Mouse (Mus musculus) kidney, adult 2 months (tissue): ENCODE measurements around the gene Krtcap2. TPM values are rescaled to one million over a fixed set of nuclear protein-coding genes. Genes with fewer than 3 reads are reported as not detected.
A peak's percentile ranks its signal among the peaks of the same experiment; 100 is the strongest.

Experiments used
- DNase-seq: peaks from one replicate; pipeline ENCODE4 v3.0.0; 2021
- H3K27ac ChIP-seq: fragments of 200-500 bp; 2 replicates; pipeline ENCODE4 v1.5.1; 2012; ENCODE audit warnings: low read depth, low read length, control low read depth, inconsistent platforms; ENCODE audit not compliant: insufficient read depth
- H3K27me3 ChIP-seq: fragments of 200-500 bp; replicated peaks from 2 replicates; pipeline ENCODE4 v1.6.1; 2012; ENCODE audit warnings: mild to moderate bottlenecking, moderate library complexity, low read length, inconsistent platforms; ENCODE audit not compliant: control insufficient read depth, insufficient read depth
- H3K36me3 ChIP-seq: fragments of 200-500 bp; 2 replicates; pipeline ENCODE4 v1.6.1; 2012; ENCODE audit warnings: mild to moderate bottlenecking, moderate library complexity, low read length, inconsistent platforms; ENCODE audit not compliant: control insufficient read depth, insufficient read depth
- H3K4me1 ChIP-seq: fragments of 200-500 bp; 2 replicates; pipeline ENCODE4 v1.6.1; 2011; ENCODE audit warnings: low read length; ENCODE audit not compliant: control insufficient read depth, insufficient read depth
- H3K4me3 ChIP-seq: fragments of 200-500 bp; 2 replicates; pipeline ENCODE4 v1.5.1; 2011; ENCODE audit warnings: mild to moderate bottlenecking, low read depth, low read length, control low read depth; ENCODE audit not compliant: insufficient read depth
- CTCF ChIP-seq: fragments of 200-500 bp; conservative IDR thresholded peaks from 2 replicates; pipeline ENCODE4 v1.5.1; 2011; ENCODE audit warnings: low read depth, mild to moderate bottlenecking, control low read depth, low read length, moderate library complexity, mixed read lengths; ENCODE audit not compliant: insufficient read depth, insufficient read length
- POLR2A ChIP-seq: fragments of 200-500 bp; IDR thresholded peaks from one replicate; pipeline ENCODE4 v1.6.1; 2011; ENCODE audit warnings: low read depth, low read length, control low read depth
- WGBS: fragments of 180-500 bp; shearing (Covaris S2); methylation state at CpG from one replicate; pipeline ENCODE4 v1.1.7; 2018; 5-methylcytosine and 5-hydroxymethylcytosine counted together
- polyA plus RNA-seq: library from polyadenylated mRNA; depleted of rRNA; stranded (reverse); fragments of >200 nt; gene quantifications from 2 replicates; pipeline ENCODE4 v1.2.3, GENCODE M21; 2012

Gene Krtcap2
- polyA plus RNA-seq, 1 experiment: 142 TPM

DNA sequence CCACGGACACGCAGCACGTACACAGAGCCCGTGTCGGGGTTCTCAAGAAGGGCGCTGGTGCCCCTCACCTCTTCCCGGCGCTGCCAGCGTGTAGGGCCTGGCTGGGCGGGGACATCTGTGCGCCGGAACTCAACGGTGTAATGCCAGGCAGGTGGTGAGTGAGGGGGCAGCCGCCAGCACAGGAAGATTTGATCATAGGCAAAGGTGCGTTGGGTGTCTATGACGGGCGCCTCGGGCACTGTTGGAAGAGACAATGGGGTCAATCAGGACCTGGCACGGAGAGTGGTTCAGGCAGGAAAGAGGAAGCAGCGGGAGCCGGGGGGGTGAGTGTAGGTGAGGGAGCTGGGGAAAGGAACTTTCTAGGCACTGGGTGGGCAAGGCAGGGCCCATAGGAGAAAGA is 8.1 kb upstream of the Krtcap2 start:
- no peak for DNase-seq
- TF ChIP-seq POLR2A: no peak
- no peak for TF ChIP-seq CTCF
- Histone ChIP-seq H3K4me1 (no peaks in the 10 kb centered on the region; the same call in 1 of the 2 replicates), H3K36me3 (no peaks in the 10 kb centered on the region), H3K27me3 (no peaks in the 10 kb centered on the region), H3K27ac (no peak overlapping the region), H3K4me3 (no peak overlapping the region)
- 82% methylated on average over 21 of the region's 21 CpGs for WGBS

DNA sequence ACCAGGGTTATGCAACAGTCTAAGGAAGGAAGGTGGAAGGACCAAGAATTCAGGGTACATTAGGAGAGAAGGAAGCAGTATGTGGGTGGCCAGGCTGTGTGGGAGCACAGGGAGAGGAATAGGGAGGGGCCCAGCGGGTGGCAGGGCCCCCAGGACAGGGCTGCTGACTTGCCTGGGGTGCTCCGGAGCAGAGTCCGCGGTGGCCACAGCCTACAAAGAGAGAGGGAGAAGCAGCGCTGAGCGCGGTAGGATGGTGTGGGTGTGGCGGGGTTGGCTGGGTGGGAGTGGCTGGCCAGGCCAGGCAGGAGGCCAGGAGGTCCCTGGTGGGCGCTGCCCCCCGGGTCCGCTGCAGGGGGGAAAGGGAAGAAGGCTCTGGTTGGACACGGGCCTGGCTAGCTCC is 7.3 kb upstream of the Krtcap2 start:
- Histone ChIP-seq H3K4me3 (no peak overlapping the region), H3K36me3 (no peaks in the 10 kb centered on the region), H3K27ac (no peak overlapping the region), H3K4me1 (peaks cover 6% of the 10 kb centered on the region), H3K27me3 (no peaks in the 10 kb centered on the region)
- TF ChIP-seq POLR2A: no peak
- no peak for TF ChIP-seq CTCF
- WGBS: 44% methylated on average over 12 of the region's 12 CpGs
- peak; percentile 35 for DNase-seq

DNA sequence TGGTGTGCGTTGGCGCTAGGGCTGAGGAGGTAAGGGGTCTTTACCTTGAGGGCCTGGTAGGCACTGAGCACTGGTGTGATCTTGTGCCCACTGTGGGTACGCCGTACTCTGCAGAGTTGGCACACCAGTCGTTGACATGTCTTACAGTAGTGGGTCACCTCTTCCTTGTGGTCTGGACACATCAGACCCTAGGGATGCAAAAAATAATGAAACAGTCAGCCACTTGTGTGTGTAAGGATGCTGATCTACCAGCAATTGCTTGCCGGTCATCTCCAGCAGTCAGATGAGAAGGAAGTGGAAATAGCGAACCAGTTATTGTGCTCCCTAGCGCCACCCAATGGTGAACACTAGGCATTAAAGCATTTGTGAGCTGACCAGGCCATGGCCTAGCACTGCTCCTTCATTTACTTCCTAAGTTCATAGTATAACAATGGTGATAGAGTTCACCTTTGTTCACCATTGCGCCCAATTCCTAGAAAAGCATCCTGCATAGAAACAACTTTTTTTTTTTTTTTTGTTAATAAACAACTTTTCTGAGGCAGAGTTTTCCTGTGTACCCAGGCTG is 3.4 kb upstream of the Krtcap2 start:
- Histone ChIP-seq H3K4me1 (peaks cover 18% of the 10 kb centered on the region), H3K4me3 (no peak overlapping the region), H3K36me3 (no peaks in the 10 kb centered on the region), H3K27me3 (no peaks in the 10 kb centered on the region), H3K27ac (no peak overlapping the region)
- WGBS: 60% methylated on average over 9 of the region's 9 CpGs
- TF ChIP-seq CTCF (peak; percentile 88), POLR2A (no peak)
- peak; percentile 87 for DNase-seq

DNA sequence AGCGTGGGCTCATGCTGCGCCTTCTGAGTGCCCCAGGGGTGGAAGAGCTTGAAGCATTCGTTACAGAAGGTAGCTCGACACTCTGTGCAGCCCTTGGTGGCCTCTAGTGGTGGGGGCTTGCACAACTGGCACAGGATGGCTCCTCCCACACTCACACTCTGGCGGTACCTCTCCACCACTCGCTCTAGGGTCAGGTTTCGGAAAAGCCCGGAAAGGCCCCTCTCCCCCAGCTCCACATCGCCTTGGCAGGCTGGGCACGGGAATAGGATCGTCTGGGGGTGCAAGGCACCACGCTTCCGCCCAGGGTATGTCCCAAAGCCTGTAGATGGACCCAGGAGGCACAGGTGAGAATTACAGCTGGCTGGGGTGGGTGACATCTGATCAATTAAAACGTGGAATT is 2.2 kb upstream of the Krtcap2 start:
- 33% methylated on average over 14 of the region's 14 CpGs for WGBS
- no peaks in the 10 kb centered on the region for H3K36me3 ChIP-seq
- TF ChIP-seq CTCF: no peak; the same call in 1 of the 2 replicates
- no peak for TF ChIP-seq POLR2A
- H3K4me1 ChIP-seq: peaks cover 18% of the 10 kb centered on the region
- H3K27ac ChIP-seq: no peak overlapping the region
- H3K4me3 ChIP-seq: no peak overlapping the region
- no peaks in the 10 kb centered on the region for H3K27me3 ChIP-seq
- DNase-seq: peak; percentile 68

DNA sequence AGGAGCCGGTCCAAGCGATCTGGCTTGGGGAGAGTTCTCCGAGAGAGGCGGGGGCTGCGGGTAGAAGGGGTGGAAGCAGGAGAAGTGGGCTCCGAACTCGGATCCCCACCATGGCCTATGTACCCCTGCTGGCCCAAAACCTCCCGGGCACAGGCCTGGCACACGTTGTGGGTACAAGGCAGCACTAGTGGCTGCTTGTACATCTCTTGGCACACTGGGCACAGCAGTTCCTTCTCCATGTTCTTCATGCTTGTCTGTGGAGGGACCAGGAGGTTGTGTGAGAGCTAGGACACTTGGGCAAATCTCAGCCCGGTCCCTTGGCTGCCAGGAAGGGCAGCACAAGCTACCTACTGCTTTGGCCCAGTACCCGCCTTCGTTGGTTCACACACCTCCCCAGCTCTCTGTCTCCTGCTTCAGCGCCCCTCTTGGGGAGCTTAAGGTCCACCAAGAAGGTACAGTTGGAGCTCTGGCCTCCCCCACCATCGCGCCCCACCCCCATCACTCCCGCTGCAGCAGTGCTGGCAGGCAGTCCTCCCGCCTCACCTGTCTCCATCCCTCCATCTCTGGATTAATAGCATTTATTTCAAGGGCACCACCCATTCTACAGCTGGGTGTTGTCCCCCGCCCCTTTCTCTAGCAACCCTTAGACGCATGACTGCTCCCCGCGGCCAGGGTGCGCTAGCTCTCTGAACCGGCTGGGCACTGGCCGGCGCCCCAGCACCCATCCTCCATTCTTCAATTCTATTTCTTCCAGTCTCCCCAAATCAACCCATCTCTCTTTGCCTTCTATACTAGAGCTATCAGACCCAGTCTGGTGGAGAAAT is 1.4 kb upstream of the Krtcap2 start:
- peaks cover 18% of the 10 kb centered on the region for H3K4me1 ChIP-seq
- H3K27ac ChIP-seq: no peak overlapping the region
- peak overlapping the region; percentile 34 for H3K4me3 ChIP-seq
- no peaks in the 10 kb centered on the region for H3K27me3 ChIP-seq
- H3K36me3 ChIP-seq: no peaks in the 10 kb centered on the region
- TF ChIP-seq CTCF (peak; percentile 32; the same call in 1 of the 2 replicates), POLR2A (no peak)
- peak; percentile 72 for DNase-seq
- WGBS: 24% methylated on average over 25 of the region's 25 CpGs

- no peaks in the 10 kb centered on the region for H3K27me3 ChIP-seq
- peak overlapping the region; percentile 64 for H3K4me3 ChIP-seq
- H3K27ac ChIP-seq: no peak overlapping the region
- peaks cover 18% of the 10 kb centered on the region for H3K4me1 ChIP-seq
- DNase-seq: no peak
- no peaks in the 10 kb centered on the region for H3K36me3 ChIP-seq
- WGBS: 3% methylated on average over 20 of the region's 26 CpGs
- TF ChIP-seq CTCF (no peak), POLR2A (no peak)
These were observed 631 bp upstream of the Krtcap2 start for GRCm38 (mm10) chr3:89244982-89245687.
